Mouse (Mus musculus): ENCODE data around the gene Ppcdc. TPM values are rescaled to one million over a fixed set of nuclear protein-coding genes. Genes with fewer than 3 reads are reported as not detected.

Ppcdc gene
- polyA plus RNA-seq, 1 experiment, result 16.2 TPM

DNA sequence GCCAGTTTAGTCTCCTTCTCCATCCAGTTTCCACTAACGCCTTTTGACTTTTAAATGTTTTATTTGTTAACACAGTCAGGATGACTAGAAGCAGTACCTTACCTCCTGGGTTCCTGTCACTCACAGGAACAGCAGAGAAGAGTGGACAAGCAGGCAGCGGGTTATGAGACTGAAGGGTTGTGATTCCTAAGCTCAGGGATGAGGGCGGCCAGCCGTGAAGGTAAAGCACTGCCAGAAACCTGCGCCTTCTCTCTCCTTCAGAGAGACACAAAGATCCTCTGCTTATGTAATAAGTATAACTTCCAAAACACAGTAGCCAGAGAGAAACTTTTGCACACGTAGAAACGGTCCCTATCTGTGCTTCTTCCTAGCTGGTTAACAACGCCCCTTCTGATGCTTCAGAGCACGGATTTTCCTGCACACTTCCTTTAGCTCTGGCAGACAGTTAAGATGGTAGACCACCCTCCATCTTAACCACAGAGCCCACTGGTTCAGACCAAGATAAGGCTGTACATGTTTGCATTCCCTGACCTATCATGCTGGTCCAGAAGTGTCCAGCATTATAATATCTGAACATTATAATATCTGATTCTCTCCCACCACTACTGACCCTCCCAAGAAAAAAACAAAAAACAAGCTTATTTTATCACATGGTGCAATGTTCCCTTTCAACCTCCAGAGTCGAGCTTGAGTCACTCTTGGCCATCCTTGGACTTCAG lies 1.9 kb downstream of the Ppcdc start:
- Histone ChIP-seq H3ac (ENCODE audit: control insufficient read depth, insufficient read length) (no peak overlapping the region), H3K27me3 (ENCODE audit: control insufficient read depth, insufficient read depth, insufficient read length) (no peaks in the 10 kb centered on the region), H3K4me2 (ENCODE audit: low read depth) (peak overlapping the region; percentile 100), H3K36me3 (ENCODE audit: control insufficient read depth, insufficient read depth) (no peaks in the 10 kb centered on the region), H3K79me2 (ENCODE audit: control insufficient read depth, insufficient read depth) (no peaks in the 10 kb centered on the region), H3K4me3 (no peak overlapping the region)
- TF ChIP-seq POLR2A (IDR thresholded peaks at IDR 0.05; ENCODE audit: insufficient read length, low read depth) (no peak), POLR2AphosphoS2 (IDR thresholded peaks at IDR 0.05; ENCODE audit: insufficient read length, low read depth) (no peak), REST (IDR thresholded peaks at IDR 0.05; ENCODE audit: insufficient read depth, insufficient read length) (no peak), TCF12 (IDR thresholded peaks at IDR 0.05; ENCODE audit: insufficient read depth, poor library complexity, severe bottlenecking) (no peak), TCF3 (IDR thresholded peaks at IDR 0.05; ENCODE audit: insufficient read length, low read depth) (no peak), CEBPB (IDR thresholded peaks at IDR 0.05; ENCODE audit: insufficient read depth, poor library complexity, severe bottlenecking) (no peak), MYOG (IDR thresholded peaks at IDR 0.05; ENCODE audit: control insufficient read depth in 1 of 3, insufficient read depth in 1 of 3, insufficient read length in 2 of 3, low read depth in 2 of 3) (no peak), SRF (IDR thresholded peaks at IDR 0.05; ENCODE audit: control insufficient read depth, insufficient read length, low read depth) (no peak), MAX (IDR thresholded peaks at IDR 0.05; ENCODE audit: low read depth) (no peak), E2F4 (IDR thresholded peaks at IDR 0.05; ENCODE audit: insufficient read depth) (no peak), MYOD1 (IDR thresholded peaks at IDR 0.05; ENCODE audit: control insufficient read depth in 1 of 3, insufficient read length in 2 of 3, low read depth in 2 of 3) (no peak), USF1 (IDR thresholded peaks at IDR 0.05; ENCODE audit: low read depth) (no peak)

DNA sequence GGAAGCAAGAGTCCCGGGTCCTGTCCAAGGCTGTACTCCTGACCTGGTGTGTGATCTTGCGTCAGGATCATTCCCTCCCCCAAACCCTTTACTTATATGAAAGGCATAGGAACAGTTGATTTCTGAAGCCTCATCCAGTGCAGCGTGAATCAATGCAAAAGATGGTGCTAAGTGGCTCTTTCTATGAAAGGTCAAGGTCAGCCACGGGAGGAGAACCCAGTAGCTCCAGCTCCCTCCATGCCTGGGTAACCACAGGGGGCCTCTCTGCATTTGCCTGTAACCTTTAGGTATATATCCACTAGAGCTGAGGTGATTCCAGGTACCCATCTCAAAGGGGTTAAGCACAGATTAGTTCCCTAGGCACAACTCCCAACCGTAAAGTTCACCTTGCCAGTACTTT lies 3.8 kb downstream of the Ppcdc start:
- H3ac ChIP-seq (ENCODE audit: control insufficient read depth, insufficient read length), result no peak overlapping the region
- H3K4me3 ChIP-seq, result no peak overlapping the region
- no peak overlapping the region for H3K4me2 ChIP-seq (ENCODE audit: low read depth)
- TF ChIP-seq MYOG (IDR thresholded peaks at IDR 0.05; ENCODE audit: control insufficient read depth in 1 of 3, insufficient read depth in 1 of 3, insufficient read length in 2 of 3, low read depth in 2 of 3) (no peak), MAX (IDR thresholded peaks at IDR 0.05; ENCODE audit: low read depth) (no peak)
- H3K36me3 ChIP-seq (ENCODE audit: control insufficient read depth, insufficient read depth), result no peaks in the 10 kb centered on the region
- no peaks in the 10 kb centered on the region for H3K27me3 ChIP-seq (ENCODE audit: control insufficient read depth, insufficient read depth, insufficient read length)
- H3K79me2 ChIP-seq (ENCODE audit: control insufficient read depth, insufficient read depth), result no peaks in the 10 kb centered on the region

DNA sequence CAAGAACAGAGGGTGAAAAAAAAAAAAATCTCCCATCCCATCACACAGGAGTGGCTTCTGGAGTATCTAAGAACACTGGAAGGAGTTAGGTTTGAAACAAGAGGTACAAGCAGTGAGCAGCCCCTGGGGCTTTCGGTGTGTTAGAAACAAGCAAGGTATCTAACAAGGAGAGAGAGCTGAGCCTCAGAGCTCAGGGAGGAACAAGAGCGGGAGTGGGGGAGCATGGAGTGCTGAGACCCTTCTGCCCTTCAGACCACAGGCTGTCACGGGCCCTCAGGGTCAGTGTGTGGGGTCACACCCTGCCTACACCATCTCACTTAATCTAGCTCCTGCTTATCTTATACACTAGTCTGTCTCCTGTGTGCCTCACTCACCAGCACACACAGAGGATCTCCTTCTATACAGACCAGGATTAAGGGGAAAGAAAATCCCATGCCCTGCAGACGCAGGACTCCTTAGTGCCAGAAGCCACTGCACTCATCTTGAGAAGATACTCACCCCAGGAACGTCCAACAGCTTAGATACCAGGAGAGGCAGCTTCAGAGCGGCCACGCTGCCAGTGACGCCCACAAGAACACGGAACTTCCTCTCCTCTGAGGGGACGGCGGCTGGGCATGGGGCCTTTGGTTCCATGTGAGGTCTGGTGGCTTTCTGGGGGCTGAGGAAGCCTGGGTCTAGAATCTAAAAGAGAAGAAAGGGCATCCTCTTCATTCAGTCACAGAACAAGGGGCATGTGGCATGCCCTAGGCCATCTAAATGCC lies 5.3 kb downstream of the Ppcdc start:
- H3K36me3 ChIP-seq (ENCODE audit: control insufficient read depth, insufficient read depth), result no peaks in the 10 kb centered on the region
- H3K79me2 ChIP-seq (ENCODE audit: control insufficient read depth, insufficient read depth), result no peaks in the 10 kb centered on the region
- no peaks in the 10 kb centered on the region for H3K27me3 ChIP-seq (ENCODE audit: control insufficient read depth, insufficient read depth, insufficient read length)
- TF ChIP-seq E2F4 (IDR thresholded peaks at IDR 0.05; ENCODE audit: insufficient read depth), result no peak
- TF ChIP-seq TCF3 (IDR thresholded peaks at IDR 0.05; ENCODE audit: insufficient read length, low read depth), result no peak
- TF ChIP-seq MAX (IDR thresholded peaks at IDR 0.05; ENCODE audit: low read depth), result no peak
- no peak for TF ChIP-seq CEBPB (IDR thresholded peaks at IDR 0.05; ENCODE audit: insufficient read depth, poor library complexity, severe bottlenecking)
- no peak for TF ChIP-seq TCF12 (IDR thresholded peaks at IDR 0.05; ENCODE audit: insufficient read depth, poor library complexity, severe bottlenecking)
- TF ChIP-seq REST (IDR thresholded peaks at IDR 0.05; ENCODE audit: insufficient read depth, insufficient read length), result no peak
- TF ChIP-seq POLR2AphosphoS2 (IDR thresholded peaks at IDR 0.05; ENCODE audit: insufficient read length, low read depth), result no peak
- no peak for TF ChIP-seq POLR2A (IDR thresholded peaks at IDR 0.05; ENCODE audit: insufficient read length, low read depth)
- TF ChIP-seq MYOG (IDR thresholded peaks at IDR 0.05; ENCODE audit: control insufficient read depth in 1 of 3, insufficient read depth in 1 of 3, insufficient read length in 2 of 3, low read depth in 2 of 3), result no peak
- no peak for TF ChIP-seq SRF (IDR thresholded peaks at IDR 0.05; ENCODE audit: control insufficient read depth, insufficient read length, low read depth)
- TF ChIP-seq MYOD1 (IDR thresholded peaks at IDR 0.05; ENCODE audit: control insufficient read depth in 1 of 3, insufficient read length in 2 of 3, low read depth in 2 of 3), result no peak
- TF ChIP-seq USF1 (IDR thresholded peaks at IDR 0.05; ENCODE audit: low read depth), result no peak
- H3K4me3 ChIP-seq, result no peak overlapping the region
- H3ac ChIP-seq (ENCODE audit: control insufficient read depth, insufficient read length), result no peak overlapping the region
- H3K4me2 ChIP-seq (ENCODE audit: low read depth), result no peak overlapping the region

DNA sequence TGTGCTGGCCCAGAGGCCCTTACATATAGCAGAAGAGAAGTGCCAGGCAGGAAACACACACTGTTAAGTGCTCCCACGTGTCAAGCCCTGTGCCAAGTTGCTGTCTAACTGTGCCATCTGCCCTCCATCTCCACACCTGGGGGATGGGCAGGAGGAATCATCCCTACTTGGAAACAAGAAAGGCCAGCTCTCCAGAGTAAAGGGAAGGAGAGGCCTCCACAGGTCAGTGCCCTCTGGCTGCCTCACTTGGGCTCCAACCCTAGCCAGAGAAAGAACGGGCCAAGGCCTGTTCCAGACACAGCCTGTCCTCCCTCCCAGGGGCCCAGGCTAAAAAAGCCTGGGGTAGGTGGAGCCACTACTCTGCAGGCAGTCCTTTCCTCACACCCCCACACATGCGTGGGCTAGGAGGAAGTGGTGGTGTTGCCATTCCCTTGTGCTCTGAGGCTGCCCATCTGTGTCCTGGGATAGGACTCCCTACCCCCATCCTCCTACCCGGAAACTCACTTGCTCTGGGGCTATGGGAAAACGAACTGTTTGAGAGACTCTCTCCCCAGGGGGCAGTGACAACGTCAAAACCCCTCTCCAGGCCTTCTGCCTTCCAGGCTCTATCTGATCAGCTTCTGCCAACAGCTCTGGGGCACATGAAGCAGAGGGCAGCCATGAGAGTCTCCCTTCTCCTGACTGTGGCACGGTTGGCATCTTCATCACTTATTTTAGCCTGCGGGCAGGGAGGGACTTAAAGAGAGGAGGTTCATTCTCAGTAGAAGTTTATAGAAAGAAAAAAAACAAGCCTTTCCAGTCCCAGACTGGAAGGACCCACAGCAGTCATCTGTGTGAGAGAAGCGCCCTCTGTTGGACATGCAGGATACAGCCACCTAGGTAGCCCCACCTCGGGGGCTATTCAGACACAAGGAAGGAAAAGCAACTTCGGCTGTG lies 6.6 kb downstream of the Ppcdc start:
- Histone ChIP-seq H3K79me2 (ENCODE audit: control insufficient read depth, insufficient read depth) (no peaks in the 10 kb centered on the region), H3K4me2 (ENCODE audit: low read depth) (peak overlapping the region; percentile 60), H3K27me3 (ENCODE audit: control insufficient read depth, insufficient read depth, insufficient read length) (no peaks in the 10 kb centered on the region), H3K36me3 (ENCODE audit: control insufficient read depth, insufficient read depth) (no peaks in the 10 kb centered on the region), H3ac (ENCODE audit: control insufficient read depth, insufficient read length) (peak overlapping the region; percentile 6), H3K4me3 (no peak overlapping the region)
- TF ChIP-seq POLR2A (IDR thresholded peaks at IDR 0.05; ENCODE audit: insufficient read length, low read depth), result peak; percentile 42
- peak in 1 of 3 experiments; percentile 7 for TF ChIP-seq MYOG (IDR thresholded peaks at IDR 0.05; ENCODE audit: control insufficient read depth in 1 of 3, insufficient read depth in 1 of 3, insufficient read length in 2 of 3, low read depth in 2 of 3)
- peak in 1 of 3 experiments; percentile 38 for TF ChIP-seq MYOD1 (IDR thresholded peaks at IDR 0.05; ENCODE audit: control insufficient read depth in 1 of 3, insufficient read length in 2 of 3, low read depth in 2 of 3)
- no peak for TF ChIP-seq REST (IDR thresholded peaks at IDR 0.05; ENCODE audit: insufficient read depth, insufficient read length)

Measured in myocyte (in vitro differentiated cells).